Mouse (Mus musculus) G1E (cell line): Measurements from ENCODE around the gene Ptprj. TPM values are rescaled to one million over a fixed set of nuclear protein-coding genes. Genes with fewer than 3 reads are reported as not detected.

Experiments
- ATAC-seq: 2 replicates; pipeline ENCODE4 v1.8.0; 2016; ENCODE audit warnings: mild to moderate bottlenecking; ENCODE audit not compliant: insufficient number of reproducible peaks, poor library complexity, low FRiP score, severe bottlenecking; ENCODE audit errors: extremely low read depth
- DNase-seq: peaks from one replicate; pipeline ENCODE4 v3.0.0; 2012; ENCODE audit warnings: low spot score
- H3K27me3 ChIP-seq: 2 replicates; pipeline ENCODE4 v1.6.1; 2012; ENCODE audit warnings: mild to moderate bottlenecking, low read length, inconsistent platforms; ENCODE audit not compliant: insufficient read depth
- H3K36me3 ChIP-seq: replicated peaks from 2 replicates; pipeline ENCODE3; 2012; ENCODE audit warnings: mild to moderate bottlenecking, inconsistent platforms
- H3K4me1 ChIP-seq: 2 replicates; pipeline ENCODE4 v1.6.1; 2012; ENCODE audit warnings: low read depth, low read length, inconsistent platforms, mixed read lengths; ENCODE audit not compliant: insufficient read depth
- H3K4me3 ChIP-seq: 2 replicates; pipeline ENCODE4 v1.5.1; 2012; ENCODE audit warnings: low read depth, mild to moderate bottlenecking, inconsistent platforms, low read length, moderate library complexity, mixed read lengths
- H3K9me3 ChIP-seq: replicated peaks from 2 replicates; pipeline ENCODE4 v1.6.1; 2012; ENCODE audit warnings: inconsistent platforms
- CTCF ChIP-seq: IDR thresholded peaks from 2 replicates; pipeline ENCODE4 v1.5.1; 2012; ENCODE audit warnings: low read depth, low read length, inconsistent platforms, mixed read lengths
- GATA1 ChIP-seq: IDR thresholded peaks from 2 replicates; pipeline ENCODE4 v1.6.1; 2012; ENCODE audit warnings: borderline replicate concordance, low read length, inconsistent platforms, mixed read lengths
- GATA2 ChIP-seq: IDR thresholded peaks from 2 replicates; pipeline ENCODE4 v1.6.1; 2012; ENCODE audit warnings: low read depth, low read length, inconsistent platforms, borderline replicate concordance
- POLR2AphosphoS5 ChIP-seq: IDR thresholded peaks from 2 replicates; pipeline ENCODE4 v1.6.1; 2012; ENCODE audit warnings: low read depth, low read length, inconsistent platforms; ENCODE audit not compliant: insufficient replicate concordance
- TAL1 ChIP-seq: conservative IDR thresholded peaks from 2 replicates; pipeline ENCODE4 v1.6.1; 2012; ENCODE audit warnings: low read depth, low read length, inconsistent platforms, mixed read lengths
- polyA plus RNA-seq: library from polyadenylated mRNA; stranded (reverse); fragments of >175 nt; gene quantifications from 2 replicates; pipeline ENCODE4 v1.2.3, GENCODE M21; 2012
- total RNA-seq, 2 experiments: library from RNA; stranded (forward) in 1 of 2; stranded (reverse) in 1 of 2; fragments of 200-1000 nt in 1 of 2; fragments of >200 nt in 1 of 2; fragmentation: Nextera tagmentation in 1 of 2; gene quantifications; 2 replicates each; pipeline ENCODE4 v1.2.3; 2014 to 2017

Gene Ptprj
- total and polyA plus RNA-seq, 3 experiments: 0.02 to 0.44 TPM; not detected in 1

DNA sequence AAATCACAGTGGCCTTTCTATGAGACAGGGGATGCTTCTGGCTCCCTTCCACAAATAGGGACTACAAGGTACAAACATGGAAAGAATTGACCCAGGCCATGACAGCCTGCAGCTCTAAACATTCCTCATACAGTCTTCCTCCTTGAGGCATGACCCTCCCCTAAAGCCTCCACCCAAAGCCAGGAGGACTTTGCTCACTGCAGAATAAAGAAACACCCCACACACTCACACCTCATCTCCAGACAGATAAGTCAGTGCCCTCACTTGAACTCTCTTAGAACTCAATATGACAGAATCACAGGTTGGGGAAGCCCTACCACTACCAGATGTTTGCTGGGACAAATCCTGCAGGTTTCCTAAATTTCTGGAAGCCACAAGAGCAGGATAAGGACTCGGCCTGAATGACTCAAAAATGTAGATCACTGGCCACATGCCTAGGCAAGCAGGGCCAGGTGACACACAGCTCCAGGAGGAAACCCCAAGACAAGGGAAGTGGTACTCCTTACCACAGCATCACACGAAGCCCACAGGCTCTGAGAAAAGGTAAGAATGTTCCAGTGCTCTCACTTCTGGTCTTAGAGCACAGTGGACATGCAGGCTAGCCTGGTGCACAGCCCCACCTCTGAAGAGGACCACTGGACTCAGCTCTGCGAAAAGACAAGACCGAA lies 84.3 kb downstream of the Ptprj start:
- H3K27me3 ChIP-seq: no peaks in the 10 kb centered on the region
- H3K9me3 ChIP-seq: no peaks in the 10 kb centered on the region
- H3K4me1 ChIP-seq: no peaks in the 10 kb centered on the region
- no peak overlapping the region for H3K4me3 ChIP-seq
- DNase-seq (no peak), ATAC-seq (no peak)
- H3K36me3 ChIP-seq: no peaks in the 10 kb centered on the region
- no peak for TF ChIP-seq TAL1
- TF ChIP-seq GATA2: no peak
- TF ChIP-seq GATA1: no peak
- TF ChIP-seq POLR2AphosphoS5: no peak
- no peak for TF ChIP-seq CTCF

DNA sequence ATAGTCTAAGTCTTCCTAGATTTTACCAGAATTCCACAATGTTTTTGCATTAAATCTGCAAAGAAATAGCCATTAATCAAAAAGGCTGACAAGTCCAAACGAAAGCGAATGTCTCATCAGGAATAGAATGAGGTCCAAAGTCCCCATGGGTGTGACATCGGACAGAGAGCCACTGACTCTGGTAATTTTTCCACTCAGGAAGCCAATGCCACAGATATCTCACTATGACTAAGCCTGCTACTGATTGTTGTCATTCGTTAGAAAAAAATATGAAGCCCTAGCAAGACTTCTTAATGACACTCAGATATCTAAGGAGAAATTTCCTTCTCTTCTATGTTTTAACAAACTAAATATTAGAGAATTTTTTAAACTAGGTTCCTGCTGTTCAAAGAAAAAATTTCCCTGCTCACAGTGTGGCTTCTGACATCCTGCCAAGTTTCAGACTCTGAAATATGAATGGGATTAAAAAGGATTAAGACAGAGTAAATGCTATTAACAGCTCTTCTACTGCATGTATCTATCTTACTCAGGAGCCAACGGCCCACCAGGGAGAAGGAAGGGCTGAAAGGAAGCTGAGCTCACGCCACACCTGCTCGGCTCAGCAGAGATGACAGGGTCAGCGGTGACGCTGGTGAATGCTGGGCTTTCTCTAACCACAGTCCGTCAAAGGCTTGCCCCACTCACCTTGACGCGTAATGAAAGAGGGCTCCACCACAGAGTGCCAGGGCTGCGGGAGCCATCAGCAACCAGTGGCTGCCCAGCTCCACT lies 90.0 kb downstream of the Ptprj start:
- Histone ChIP-seq H3K27me3 (peaks cover 3% of the 10 kb centered on the region; the same call in 1 of the 2 replicates), H3K4me1 (peaks cover 5% of the 10 kb centered on the region; the same call in 1 of the 2 replicates), H3K9me3 (no peaks in the 10 kb centered on the region), H3K4me3 (no peak overlapping the region), H3K36me3 (no peaks in the 10 kb centered on the region)
- DNase-seq (no peak), ATAC-seq (no peak)
- no peak for TF ChIP-seq CTCF
- TF ChIP-seq GATA2: no peak
- no peak for TF ChIP-seq GATA1
- TF ChIP-seq POLR2AphosphoS5: no peak
- TF ChIP-seq TAL1: no peak

DNA sequence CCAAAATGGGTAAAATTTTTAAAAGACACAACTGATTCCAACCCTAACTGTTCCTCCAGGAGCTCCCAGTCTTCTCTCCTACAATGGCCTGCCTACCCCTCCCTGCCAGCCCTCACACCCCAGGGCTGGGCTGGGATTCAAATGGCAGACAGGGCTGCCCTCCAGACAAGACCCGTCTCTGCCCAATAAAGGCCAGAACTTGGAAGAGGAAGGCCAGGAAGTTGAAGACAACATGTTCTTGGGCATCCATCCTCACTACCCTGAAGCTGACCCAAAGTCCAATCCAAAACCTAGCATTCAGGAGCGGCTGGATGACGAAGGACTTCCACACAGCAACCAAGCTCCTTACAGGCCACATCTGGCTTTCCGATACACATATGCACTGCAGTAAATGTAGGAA lies 90.6 kb downstream of the Ptprj start:
- H3K36me3 ChIP-seq: no peaks in the 10 kb centered on the region
- ATAC-seq (no peak), DNase-seq (no peak)
- peaks cover 3% of the 10 kb centered on the region; the same call in 1 of the 2 replicates for H3K27me3 ChIP-seq
- H3K4me3 ChIP-seq: no peak overlapping the region
- H3K4me1 ChIP-seq: peaks cover 5% of the 10 kb centered on the region; the same call in 1 of the 2 replicates
- TF ChIP-seq TAL1: no peak
- no peaks in the 10 kb centered on the region for H3K9me3 ChIP-seq

- H3K4me3 ChIP-seq: no peak overlapping the region
Measured at GRCm38 (mm10) chr2:90488690-90489590, 91.5 kb downstream of the Ptprj start.

GRCm38 (mm10) chr2:90487471-90488238 lies 92.8 kb downstream of the Ptprj start:
- peaks cover 5% of the 10 kb centered on the region; the same call in 1 of the 2 replicates for H3K4me1 ChIP-seq
- DNase-seq: no peak

More at GRCm38 (mm10) chr2:90488690-90489590, 91.5 kb downstream of the Ptprj start:
- no peaks in the 10 kb centered on the region for H3K9me3 ChIP-seq
- no peaks in the 10 kb centered on the region for H3K36me3 ChIP-seq
- no peak for TF ChIP-seq POLR2AphosphoS5
- no peak for TF ChIP-seq GATA2
- TF ChIP-seq CTCF: no peak
- TF ChIP-seq GATA1: no peak
- no peak for TF ChIP-seq TAL1
- no peak for ATAC-seq
- DNase-seq: no peak
- H3K4me1 ChIP-seq: peaks cover 5% of the 10 kb centered on the region; the same call in 1 of the 2 replicates
- peaks cover 3% of the 10 kb centered on the region; the same call in 1 of the 2 replicates for H3K27me3 ChIP-seq

More at GRCm38 (mm10) chr2:90487471-90488238, 92.8 kb downstream of the Ptprj start:
- Histone ChIP-seq H3K27me3 (peaks cover 3% of the 10 kb centered on the region; the same call in 1 of the 2 replicates), H3K36me3 (no peaks in the 10 kb centered on the region), H3K4me3 (no peak overlapping the region; the same call in 1 of the 2 replicates), H3K9me3 (no peaks in the 10 kb centered on the region)
- ATAC-seq: no peak
- TF ChIP-seq CTCF (no peak), GATA1 (no peak), POLR2AphosphoS5 (no peak), GATA2 (no peak), TAL1 (no peak)
